Mouse (Mus musculus): Measurements from ENCODE around the gene Serpina3g.
"Not testable (repeated sequence)": the region's sequence is repeated elsewhere in the genome, so short reads cannot be mapped to it uniquely, and the experiment has no call there.

Serpina3g gene

DNA sequence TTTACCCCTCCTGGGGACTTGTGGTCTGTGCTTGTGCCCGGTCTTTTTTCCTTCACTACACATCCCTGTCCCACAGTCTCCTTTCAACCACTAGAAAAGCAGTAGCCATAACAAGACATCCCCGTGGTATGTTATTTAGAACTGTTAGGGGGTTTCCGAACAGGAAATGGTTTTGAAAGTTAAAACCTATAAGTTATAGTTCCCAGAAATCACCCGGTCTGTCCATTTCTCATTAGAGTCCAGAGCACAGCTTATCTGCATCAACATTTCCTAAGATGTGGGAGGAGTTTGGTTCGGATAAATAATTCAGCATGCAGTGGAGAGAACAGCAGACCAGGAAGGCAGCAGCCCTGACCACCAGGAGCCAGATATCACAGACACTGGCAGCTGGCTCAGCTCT is at the start of gene Serpina3g:
Serpina3g (plus strand) TSS at position 331 of the 400 bp plus-strand sequence.
- no peak for DNase-seq

DNA sequence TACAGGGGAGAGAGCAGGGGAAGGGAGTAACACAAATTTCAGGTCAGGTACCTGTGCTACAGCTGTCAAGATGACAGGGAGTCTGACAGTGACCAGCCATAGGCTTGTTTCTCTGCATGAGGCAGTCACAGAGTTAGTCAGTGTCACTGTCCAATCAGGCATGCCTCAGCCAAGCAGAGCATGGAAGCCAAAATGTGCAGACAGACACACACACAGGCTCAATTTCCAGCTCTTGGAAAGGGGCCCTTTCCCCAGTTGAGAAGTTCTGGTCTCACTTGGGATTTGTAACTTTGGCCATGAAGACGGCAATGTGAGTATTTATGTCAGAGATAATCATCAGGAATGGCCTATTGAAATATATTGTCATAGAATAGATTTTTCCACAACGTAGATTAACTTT is 46.8 kb upstream of the Serpina3g start:
- DNase-seq: no peak

- no peak for DNase-seq
These were observed 45.2 kb upstream of the Serpina3g start for GRCm38 (mm10) chr12:104190852-104191251.

DNA sequence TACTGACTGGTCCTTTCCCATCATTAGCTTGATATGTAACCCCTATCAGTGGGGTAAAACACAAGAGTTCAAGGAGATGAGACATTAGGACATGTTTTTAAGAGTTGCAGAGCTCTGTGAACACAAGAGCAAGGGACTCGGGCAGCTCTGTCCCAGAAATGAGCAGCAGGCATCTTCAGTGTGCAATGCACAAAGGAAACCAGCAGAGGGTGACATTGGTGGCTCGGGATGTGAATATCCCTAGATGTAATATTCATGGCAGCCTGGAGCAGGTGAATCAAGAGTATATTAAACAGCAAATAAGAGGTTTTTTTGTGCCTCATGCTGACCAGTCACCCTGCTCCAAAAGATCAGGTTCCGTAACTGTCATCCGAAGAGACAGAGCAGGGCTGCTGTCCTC is 26.9 kb upstream of the Serpina3g start:
- no peak for DNase-seq

DNA sequence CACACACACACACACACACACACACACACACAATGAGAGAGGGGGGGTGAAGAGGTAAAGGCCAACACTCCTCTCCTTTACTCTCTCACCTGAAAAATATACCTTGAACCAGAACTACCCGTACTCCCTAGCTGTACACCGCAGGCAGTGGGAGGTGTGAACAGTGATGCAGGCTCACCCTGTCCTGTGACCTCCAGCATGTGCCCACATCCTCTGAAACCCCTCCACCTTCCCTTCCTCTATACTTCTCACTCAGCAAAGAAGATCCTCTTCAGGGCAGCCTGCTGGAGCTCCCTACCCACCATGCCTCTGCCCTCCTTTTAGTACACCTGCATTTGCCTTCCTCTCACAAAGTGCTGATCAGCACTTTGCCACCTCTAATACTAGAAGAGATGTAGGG is 26.2 kb upstream of the Serpina3g start:
- no peak for DNase-seq

- DNase-seq: no peak
These were observed 22.2 kb upstream of the Serpina3g start for GRCm38 (mm10) chr12:104213689-104214444.

DNA sequence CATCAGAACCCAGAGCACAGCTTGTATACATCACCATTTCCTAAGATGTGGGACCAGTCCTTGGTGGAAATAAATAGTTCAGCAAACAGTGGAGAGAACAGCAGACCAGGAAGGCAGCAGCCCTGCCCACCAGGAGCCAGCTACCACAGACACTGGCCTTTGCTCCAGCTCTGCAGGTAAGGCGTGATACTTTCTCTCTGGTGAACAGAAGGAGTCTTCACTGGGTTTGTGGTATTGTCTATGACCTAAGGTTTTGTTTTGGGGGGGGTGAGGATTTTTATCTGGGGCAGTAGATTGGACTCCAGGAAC is 21.6 kb upstream of the Serpina3g start, which contains the start of gene Serpina3f:
Serpina3f (plus strand) TSS at position 100 of the 309 bp plus-strand sequence.
- DNase-seq: no peak

- DNase-seq: no peak
These were observed 20.8 kb upstream of the Serpina3g start for GRCm38 (mm10) chr12:104215249-104215648.

DNA sequence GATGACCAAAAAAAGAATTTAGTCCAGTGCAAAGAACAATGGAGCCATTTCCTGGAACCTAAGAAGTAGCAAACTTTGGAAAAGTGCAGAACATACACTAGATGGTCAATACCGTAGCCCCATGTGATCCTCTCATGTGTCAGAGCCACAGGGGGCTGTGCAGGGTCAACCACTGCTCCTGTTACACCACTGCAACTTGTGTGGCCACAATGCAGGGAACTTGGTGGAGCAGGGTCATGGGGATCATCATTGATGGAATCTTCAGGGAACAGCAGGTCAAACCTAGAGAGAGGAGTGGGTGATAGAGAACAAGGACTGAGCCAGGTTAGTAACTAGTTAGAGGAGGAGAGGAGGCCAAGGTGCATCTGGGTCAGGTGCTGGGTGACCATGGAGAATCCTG is 14.4 kb upstream of the Serpina3g start:
- no peak for DNase-seq

DNA sequence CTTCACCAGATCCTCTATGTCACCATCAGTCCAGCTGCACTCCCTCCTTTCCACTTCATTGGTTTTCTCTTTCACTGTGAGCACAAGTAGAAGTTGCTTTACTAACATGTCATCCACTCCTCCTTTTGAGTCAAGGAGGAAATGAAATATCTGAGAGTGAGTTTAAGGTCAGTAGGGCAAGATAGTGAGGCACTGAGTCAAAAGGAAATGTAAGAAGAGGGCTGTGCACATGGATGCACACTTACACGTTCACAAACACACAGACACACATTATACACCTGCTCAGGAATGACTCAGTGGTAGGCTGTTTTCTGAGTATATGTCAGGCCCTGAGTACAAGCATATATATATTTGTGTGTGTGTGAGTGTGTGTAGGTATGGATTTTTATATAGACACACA is 12.4 kb upstream of the Serpina3g start:
- no peak for DNase-seq

- DNase-seq: no peak
These were observed 11.3 kb upstream of the Serpina3g start for GRCm38 (mm10) chr12:104224598-104225300.

GRCm38 (mm10) chr12:104230762-104231161 is 5.3 kb upstream of the Serpina3g start:
- DNase-seq: no peak

DNA sequence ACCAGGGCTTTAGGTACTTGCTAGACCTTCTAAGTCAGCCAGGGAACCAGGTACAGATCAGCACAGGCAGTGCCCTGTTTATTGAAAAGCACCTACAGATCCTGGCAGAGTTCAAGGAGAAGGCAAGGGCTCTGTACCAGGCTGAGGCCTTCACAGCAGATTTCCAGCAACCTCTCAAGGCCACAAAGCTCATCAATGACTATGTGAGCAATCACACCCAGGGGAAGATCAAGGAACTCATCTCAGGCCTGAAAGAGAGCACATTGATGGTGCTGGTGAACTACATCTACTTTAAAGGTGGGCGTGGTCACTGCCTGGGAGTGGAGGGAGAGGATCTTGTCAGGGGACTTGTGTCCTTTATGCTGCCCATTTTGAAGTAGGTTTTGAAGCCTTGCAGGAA is 2.0 kb downstream of the Serpina3g start:
- not testable (repeated sequence) for DNase-seq

- DNase-seq: no peak
These were observed 7.3 kb downstream of the Serpina3g start for GRCm38 (mm10) chr12:104243307-104243706.

DNA sequence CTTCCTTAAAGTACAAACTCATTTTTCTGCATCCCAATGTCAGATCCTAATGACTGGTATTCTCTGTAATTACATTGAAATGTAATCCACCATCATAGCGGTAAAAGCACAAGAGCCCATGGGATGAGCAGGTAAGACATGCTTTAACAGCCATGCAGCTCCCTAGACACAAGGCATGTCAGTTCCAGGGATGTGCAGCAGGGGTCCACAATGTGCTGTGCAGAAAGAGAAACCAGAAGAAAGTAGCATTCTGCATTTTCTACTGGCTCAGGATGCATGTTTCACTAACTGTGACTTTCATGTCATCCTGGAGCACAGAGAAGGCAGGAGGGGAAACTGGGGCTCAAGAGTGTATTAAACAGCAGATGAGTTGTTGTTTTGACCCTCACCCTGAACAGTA is 9.0 kb downstream of the Serpina3g start:
- peak; percentile 4 for DNase-seq

DNA sequence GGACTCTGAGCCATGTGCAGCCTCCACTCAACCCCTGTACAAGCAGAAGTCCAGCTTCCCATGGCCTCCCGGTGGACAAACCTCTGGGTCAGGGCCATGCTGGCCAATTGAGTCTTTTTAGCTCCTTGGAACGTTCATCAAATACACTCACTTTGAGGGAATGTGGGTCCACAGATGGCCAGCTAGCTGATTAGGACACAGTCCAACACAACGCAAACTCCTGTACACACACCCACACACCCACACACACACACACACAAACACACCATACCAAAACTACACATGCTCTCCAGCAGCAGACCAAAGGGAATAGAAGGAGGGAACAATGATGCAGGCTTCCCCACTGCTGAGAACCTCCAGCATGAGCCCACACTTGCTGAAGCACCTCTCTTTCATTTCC is 9.6 kb downstream of the Serpina3g start:
- DNase-seq: no peak

- DNase-seq: no peak
These were observed 11.5 kb downstream of the Serpina3g start for GRCm38 (mm10) chr12:104247553-104248002.

DNA sequence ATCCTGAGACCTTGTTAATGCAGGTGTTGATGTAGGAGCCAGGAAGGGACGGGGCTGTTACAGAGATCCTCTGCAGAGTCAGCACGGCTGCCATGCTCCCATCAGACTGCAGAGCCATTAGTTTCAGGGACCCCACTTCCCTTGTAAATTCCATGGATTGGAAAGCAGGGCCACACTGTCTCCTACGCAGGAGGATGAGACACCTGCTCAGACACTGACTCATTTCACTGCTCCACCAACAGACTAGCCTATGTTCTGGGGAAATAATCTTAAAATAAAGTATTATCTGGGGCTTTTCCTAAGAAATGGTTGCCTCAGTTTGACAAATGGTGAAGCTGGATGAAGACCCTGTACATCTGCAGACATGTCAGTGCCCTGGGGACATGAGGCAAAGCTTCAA is 12.2 kb downstream of the Serpina3g start:
- DNase-seq: no peak

DNA sequence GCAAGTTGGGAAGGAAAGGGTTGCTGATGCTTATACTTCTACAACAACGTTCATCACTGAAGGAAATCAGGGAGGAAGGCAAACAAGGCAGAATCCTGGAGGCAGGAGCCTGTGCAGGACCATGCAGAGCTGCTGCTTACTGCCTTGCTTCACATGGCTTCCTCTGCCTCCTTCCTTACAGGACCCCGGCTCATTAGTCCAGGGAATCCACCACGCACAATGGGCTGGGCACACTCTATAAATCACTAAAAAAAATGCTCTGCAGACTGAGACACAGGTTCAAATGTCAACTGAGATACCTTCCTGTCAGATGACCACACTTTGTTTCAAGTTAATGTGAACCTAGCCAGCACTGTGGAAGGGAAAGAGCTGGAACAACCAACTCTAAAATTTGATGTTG is 25.0 kb downstream of the Serpina3g start:
- DNase-seq: no peak

- DNase-seq: no peak
These were observed 26.8 kb downstream of the Serpina3g start, which contains the start of gene Serpina3i for GRCm38 (mm10) chr12:104262863-104263262. TSS of gene Serpina3i (plus strand) at chr12:104263122.

DNA sequence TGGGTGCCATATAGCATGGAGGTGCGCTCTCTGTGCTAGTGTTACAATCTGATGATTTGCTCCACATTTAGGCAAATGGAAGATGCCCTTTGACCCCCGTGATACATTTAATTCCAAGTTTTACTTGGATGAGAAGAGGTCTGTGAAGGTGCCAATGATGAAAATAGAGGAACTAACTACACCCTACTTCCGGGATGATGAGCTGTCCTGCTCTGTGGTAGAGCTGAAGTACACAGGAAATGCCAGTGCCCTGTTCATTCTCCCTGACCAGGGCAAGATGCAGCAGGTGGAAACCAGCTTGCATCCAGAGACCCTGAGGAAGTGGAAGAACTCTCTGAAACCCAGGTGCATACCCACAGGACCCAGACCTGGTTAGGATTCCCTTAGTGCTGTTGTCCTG is 30.3 kb downstream of the Serpina3g start:
- DNase-seq: no peak

- no peak for DNase-seq
These were observed 42.4 kb downstream of the Serpina3g start for GRCm38 (mm10) chr12:104278216-104279055.

DNA sequence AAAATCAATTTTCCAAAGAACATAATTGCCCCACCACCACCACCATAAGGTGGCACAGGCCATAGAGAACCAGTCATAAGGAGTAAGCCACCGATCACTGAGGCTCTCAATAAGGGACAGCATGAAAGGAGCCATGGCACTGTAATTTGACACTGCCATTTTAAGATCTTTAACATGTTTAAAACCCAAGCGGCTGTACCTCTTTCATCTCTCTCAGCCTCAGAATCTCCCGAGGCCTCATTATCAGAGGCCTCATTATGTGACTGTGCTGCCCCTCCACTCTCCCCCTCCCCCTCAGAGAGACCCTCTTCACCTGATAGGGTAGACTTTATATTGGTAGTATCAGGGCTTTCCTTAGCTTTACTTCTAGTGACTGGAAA is 43.0 kb downstream of the Serpina3g start:
- DNase-seq: no peak

Measured in liver (tissue).